Mouse (Mus musculus) cerebellum, postnatal 25 days (tissue): ENCODE results near the gene Flywch2.

Experiments
- DNase-seq, 2 experiments: peaks; one replicate each; pipeline ENCODE4 v3.0.0; 2021; ENCODE audit warnings: mixed read lengths in 2 of 2

Gene Flywch2

DNA sequence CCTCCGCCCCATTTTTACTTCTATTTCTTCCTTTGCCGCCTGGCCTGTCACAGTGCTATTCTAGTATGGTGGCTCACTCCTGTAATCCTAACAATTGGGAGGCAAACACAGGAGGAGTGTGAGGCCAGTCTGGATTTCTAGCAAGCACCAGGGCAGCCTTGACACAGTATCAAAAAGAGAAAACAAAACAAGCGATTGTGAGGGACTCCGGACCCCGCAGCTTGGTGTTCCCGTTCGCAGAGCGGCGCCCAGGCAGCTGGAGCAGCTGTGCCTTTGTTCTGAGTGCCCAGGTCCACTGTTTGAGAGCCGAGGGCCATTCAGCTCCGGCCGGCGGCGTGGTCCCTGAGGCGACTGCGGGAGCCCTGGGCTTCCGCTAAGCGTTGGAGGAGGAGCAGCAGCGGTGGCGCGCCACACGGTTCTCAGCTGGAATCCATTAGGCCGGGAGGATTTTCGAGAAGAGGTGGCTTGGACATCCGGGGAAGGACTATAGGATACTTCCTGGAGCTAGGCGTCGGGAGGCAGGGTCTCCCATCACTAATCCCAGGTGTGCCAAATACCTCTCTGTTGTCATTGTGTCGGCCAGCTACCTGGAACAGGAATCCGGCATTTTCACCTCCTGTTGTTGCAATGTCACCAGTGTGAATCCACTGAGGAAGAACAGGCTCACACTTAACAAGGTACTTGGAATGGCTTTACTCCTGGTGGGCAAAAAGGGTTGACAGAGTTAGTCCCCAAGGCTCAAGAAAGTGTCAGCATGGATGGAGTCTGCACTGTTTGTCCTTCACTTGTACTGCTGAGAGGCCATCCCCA is 4.6 kb upstream of the Flywch2 start, which contains the start of gene Srrm2:
Gene Srrm2, plus strand, starts transcription at position 264 of the 810 bp plus-strand sequence.
- peak; percentile 74 to 80 for DNase-seq

DNA sequence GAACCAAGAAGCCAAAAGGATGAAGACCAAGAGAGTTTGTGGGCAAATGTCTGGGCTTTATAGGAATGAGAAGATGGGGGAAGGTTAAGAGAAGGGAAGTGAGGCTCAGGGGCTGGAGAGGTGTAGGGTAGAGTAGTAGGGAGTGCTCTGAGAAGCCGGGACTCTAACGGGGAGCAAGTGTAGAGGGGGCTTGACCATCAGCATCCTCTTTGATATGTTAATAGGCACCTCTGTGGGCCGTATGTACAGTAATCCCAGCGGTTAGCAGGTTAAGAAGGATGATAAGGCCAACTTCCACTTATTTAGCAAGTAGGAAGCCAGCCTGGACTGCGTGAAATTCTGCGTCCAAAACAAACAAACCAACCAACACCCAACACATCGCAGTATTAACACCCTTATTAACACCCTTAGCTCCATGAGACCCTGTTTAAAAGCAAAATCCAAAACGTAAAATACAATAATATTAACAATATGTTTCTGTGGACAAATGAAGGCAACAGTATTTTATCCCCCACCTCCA is 3.9 kb upstream of the Flywch2 start:
- DNase-seq: no peak

DNA sequence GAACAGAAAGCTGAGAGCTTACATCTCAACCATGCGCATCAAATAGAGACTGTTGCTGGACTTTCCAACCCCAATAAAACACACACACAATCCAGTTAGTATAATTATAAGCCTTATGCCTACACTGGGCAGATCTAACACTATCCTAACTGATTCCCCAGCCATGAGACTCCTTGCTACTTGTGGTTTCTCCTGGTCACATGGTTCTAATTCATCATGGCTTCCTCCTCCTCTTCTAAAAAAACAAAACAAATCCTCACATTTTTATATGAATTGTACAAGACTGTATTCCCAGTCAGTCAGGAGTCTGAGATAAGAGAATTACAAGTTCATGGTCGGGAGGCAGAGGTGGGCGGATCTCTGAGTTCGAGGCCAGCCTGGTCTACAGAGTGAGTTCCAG is 3.1 kb upstream of the Flywch2 start:
- DNase-seq: no peak

DNA sequence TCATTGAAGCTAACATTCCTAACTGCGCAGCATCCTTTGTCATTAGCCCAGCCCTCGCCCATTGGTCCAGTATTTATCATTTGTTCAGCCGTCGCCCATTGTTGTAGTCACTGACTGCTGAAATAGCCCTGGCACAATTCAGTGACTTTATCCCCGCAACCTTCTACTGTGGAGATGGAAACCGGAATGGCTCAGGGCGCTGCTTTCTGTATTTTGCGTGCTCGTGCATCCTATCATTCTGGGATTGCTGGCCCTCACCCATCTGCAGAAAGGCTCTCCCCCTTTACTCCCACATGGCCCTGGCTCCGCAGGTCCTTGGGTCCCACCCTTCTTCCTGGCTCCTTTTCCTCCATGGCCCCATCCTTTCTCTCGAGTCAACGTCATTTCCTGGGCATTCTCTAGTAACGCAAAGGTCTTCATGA is 640 bp upstream of the Flywch2 start:
- peak; percentile 66 to 70 for DNase-seq

DNA sequence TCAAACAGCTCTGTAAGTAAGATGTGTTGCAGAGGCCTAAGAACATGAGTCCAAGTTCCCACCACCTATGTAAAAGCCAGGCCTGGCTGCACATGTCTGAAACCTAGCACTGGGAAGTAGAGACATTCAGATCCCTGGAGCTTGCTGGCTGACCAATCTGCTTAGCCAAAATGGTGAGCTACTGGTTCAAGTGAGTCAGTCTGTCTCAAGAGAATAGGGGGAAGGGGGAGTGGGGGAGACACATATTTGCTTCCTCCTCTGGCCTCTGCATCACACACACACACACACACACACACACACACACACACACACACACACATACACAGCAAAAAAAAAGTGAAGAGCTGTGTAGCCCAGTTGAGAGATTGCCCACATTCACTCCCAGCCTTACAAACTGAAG is 2.5 kb downstream of the Flywch2 start:
- DNase-seq: no peak

DNA sequence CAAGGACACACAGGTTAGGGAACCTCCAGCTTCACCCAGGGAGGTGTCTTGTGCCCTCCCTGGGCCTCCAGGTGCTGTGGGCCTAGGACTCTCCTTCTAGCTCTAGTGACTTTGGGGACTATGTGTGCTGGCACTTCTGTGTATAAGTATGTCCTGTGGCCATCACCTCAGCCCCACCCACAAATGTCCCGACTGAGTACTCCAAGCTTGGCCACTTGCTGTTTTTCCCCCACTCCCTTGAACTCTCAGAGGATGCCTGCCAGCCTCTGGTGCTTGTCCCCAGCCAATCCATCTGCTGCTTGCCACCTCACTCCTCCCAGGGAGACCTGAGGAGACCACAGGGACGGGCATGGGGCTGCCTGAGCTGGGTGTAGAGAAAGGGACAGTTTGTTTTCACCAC is 7.4 kb downstream of the Flywch2 start:
- DNase-seq: no peak

DNA sequence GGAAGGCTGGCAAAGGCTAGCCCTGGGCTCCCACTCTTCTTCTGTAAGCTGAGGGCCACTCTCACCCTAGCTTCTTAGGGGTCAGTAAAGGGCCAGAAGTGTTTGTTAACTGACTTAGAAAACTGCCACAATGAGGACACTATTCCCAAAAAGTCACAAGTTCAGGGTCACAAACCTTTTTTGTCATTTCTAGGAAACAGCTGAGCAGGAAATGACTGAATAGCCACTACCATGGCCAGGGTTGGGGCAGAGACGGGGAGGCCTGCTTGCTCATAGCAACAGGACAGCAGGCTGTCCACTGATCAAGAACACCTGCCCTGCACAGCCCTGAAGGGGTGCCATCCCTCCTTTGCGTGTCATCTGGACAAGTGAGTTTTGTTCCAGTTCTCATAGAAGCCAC is 8.7 kb downstream of the Flywch2 start:
- DNase-seq: no peak

DNA sequence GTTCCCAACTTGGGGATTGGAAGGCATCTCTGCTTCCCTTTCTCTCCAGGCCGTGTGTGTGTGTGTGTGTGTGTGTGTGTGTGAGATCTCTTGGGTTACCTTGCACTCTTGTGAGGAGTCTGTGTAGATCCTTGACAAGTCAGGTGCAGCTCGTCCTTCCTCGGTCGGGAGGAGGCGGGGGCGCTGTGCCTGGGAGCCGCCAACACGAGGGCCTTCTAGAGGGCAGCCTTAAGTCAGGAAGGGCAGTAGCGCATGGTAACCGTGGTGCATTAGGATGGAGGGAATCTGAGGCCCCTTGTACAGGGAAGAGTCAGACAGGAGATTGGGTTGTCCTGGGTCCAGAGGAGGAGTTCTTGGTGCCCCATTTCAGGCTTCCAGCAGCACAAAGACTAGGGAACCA is 9.7 kb downstream of the Flywch2 start:
- no peak for DNase-seq

DNA sequence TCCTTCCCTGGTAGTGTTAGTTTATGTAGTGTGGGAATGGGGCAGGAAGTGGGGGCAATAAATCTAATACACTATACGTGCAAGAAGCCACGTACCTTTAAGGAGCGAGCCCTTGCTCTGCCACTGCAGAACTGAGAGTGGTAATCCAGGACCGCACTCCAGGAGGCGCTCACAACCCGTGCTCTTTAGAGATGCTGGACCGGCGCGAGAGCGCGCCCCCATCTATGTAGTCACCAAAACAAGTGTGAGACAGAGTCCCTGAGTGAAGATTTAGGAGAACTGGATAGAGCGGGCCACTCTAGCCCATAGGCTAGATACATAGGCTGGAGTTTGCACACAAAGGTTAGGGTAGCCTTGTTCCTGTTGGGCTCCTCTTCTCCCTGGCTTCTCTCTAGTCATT is 11.8 kb downstream of the Flywch2 start:
- DNase-seq: peak; percentile 84 to 91

DNA sequence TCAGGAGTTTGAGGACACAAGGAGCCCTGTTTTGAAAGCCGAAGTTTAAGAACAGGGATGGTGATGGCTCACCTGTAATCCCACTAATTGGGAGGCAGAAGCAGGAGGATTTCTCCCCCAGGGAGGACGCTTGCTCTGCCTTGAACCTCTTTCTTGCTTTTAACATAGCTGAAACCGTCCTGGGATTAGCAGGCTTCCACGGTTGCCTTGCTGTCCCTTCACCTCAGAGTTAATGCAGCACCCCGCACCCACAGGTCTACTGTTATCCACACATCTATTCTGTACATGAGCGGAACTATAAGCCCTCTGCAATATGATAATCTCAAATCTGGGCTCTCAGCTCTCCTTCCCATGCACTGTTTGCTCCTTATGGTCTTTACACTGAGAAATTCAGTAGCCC is 12.2 kb downstream of the Flywch2 start:
- no peak for DNase-seq

DNA sequence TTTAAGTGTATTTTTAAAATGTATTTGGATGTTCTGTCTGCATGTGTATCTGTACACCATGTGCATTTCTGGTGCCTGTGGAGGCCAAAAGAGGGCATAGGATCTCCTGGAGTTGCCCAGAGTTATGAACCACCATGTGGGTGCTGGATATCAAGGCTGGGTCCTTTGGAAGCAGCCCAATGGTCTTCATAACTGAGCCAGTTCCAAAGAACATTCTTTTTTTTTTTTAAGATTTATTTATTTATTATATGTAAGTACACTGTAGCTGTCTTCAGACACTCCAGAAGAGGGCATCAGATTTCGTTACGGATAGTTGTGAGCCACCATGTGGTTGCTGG is 13.7 kb downstream of the Flywch2 start:
- DNase-seq: peak; percentile 10 to 25

DNA sequence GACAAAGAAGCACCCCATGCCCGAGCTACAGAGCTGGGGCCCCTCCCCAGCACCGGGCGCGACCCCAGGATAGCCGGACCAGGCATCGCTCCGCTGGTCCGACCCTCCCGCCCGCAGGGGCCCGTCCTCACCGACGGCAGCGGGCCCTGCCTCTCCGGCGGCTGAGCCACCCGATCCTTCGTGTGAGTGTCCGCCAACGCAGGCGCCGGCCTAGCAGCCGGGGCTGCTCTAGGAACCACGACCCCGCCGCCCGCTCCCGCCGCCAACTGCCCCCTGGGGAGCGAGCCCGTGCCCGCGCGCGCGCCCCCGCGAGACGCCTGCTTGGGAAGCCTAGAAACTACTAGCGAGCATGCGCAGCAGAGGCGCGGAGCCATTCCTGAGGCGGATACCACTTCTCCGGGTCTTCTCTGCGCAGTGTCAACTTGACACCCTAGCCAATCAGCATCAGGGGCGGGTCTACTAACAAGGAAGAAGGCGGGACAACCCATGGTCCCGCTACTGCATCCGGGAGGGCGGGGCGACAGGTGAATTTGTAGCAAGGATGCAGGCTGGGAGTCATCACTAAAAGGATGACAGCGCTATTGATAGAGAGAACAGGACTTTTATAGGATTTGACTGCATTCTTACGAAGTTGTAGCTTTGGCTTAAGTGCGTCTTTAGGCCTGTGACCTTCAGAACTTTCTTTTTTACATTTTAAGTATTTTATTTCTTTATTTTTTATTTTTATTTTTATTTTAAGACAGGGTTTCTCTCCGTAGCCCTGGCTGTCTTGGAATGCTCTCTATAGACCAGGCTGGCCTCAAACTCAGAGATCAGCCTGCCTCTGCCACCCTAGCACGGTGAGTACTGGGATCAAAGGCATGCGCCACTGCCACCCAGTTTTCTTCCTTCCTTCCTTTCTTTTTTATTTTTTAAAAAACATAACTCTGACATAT is 14.3 kb downstream of the Flywch2 start, which contains the start of gene Flywch1:
Gene Flywch1, minus strand, starts transcription at position 319 of the 935 bp plus-strand sequence.
- peak; percentile 99 for DNase-seq

DNA sequence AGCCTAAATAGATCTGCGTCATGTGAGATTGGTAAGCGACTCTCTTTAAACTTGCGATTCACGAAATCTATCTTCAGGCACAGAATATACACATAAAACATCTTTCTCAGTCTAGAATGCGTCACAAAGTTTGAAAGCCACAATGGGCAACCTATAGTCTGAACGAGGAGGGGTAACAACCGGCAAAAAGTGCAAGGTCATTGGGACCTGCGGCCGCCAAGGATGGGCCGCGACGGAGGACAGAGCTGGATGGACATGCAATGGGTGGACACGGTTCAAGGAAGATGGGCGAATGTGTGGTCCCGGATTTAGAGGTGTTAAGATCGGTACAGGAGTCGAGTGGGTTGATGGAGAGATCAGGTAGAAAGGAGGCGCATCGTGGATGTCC is 15.0 kb downstream of the Flywch2 start:
- DNase-seq: no peak

DNA sequence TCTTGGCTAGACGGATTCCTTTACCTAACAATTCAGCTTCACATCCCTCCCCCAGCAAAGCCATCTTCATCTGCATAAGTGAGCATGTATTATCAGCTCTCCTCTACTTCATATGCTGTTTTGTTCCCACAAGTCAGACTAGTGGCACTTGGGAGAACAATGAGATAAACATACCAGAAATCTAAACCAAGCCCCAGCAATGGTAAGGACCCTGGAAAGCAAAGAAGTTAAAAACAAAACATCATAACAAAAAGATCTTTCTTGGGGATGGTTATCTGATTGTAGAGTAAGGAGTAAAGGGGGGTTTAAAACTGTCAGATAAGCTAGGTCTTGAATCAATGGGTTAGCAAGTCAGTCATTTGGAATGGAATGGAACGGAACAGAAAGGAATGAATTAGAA is 15.4 kb downstream of the Flywch2 start:
- no peak for DNase-seq

DNA sequence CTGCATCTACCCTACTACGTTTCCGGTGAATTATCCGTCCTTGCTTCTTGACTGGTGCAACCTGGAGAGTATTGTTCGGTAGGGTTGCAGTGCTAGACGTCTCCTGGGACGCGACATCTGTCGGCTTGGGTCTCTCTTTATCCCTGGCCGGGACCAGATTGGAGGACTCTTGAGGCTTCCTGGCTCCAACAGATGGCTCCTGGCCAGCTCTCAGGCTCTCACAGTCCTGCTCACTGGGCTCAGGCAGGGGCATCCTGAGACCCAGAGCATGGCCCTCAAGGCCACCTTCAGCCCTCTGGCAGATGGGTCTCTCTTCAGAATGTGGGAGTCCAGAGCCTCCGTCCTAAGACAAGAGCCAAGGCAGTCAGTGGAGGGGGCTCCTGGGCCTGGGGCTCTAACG is 22.9 kb downstream of the Flywch2 start:
- DNase-seq: peak; percentile 71 to 83

DNA sequence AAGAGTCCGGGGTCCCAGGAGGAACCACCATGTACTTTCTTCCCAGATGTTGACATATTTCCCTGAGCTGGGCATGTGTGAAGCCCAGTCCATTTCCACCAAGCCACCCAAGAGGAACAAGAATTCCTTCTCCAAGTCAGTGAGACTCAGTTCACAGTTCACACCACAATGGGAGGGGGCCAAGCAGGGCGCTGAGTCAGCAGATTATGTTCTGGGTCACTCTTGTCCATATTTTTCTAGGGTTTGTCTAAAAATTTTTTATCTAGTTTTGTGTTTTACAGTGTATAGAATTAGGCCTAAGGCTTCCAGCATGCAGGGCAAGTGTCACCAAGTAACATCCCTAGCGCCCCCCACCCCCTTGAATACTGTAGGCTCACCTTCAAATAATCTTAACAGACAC is 24.7 kb downstream of the Flywch2 start:
- no peak for DNase-seq

DNA sequence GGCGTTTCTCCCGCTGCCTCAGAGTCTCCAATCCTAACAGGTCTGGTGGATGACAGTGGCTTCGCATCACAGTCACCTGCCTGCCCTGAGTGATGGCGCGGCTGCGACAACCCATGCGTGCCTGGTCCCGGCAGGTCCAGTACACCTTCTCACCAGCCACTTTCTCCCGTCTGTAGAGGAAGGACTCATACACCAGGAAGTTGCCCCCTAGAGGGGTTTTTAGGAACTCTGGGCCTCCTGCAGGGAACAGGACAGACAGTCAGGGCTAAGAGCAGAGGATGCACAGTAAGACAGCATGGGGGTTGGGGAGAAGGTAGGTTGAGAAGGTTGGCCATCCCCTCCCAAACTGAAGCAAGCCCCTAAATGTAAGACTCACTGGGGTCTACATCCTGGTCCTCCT is 25.6 kb downstream of the Flywch2 start:
- no peak for DNase-seq

DNA sequence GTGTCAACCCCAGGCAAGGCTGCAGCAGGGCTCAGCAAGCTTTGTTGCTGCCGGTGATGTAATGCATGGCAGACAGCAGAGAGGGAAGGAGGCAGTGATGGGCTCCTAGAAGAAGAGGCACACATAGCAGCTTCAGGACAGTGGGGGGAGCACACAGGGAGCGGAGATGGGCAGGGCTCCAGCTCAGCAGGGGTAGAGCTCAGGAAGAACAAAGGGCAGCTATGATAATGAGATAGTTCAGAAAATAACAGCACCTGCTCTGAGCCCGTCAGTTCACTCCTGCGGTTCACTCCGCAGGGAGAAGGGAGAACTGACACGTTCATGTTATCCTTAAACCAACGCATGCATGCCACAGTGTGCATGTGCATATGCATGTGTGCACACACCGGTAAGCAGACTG is 27.1 kb downstream of the Flywch2 start:
- peak; percentile 56 to 71 for DNase-seq

DNA sequence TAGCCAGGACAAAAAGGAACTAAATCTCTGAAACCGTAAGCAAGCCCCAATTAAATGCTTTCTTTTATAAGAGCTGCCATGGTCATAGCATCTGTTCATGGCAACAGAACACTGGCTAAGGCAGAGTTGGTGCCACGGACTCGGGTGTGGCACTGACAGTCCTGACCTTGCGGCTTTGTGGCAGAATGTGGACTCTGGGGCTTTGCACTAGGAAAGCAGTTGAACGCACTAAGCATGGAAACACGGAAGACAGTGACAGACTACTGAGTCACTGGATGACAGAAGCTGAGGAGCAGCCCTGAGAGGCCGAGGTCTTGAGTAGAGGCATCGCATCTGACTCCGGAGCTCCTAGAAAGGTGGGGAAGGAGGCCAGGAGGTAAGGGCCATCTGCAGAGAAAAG is 28.3 kb downstream of the Flywch2 start:
- no peak for DNase-seq

DNA sequence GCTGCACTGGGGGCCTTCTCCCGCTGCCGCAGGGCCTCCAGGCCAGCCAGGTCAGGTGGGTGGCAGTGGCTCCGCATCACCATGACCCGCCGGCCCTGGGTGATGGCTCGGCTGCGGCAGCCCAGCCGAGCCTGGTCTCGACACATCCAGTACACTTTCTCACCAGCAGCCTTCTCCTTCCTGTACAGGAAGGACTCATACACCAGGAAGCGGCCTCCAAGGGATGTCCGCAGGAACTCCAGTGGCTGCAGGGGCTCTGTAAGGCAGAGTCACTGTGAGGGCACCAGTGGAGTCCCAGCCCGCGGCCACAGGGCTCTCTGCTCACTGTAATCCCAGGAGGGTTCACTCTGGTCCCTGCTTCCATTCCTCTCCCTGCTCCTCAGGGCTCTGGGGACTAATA is 30.2 kb downstream of the Flywch2 start:
- DNase-seq: no peak

DNA sequence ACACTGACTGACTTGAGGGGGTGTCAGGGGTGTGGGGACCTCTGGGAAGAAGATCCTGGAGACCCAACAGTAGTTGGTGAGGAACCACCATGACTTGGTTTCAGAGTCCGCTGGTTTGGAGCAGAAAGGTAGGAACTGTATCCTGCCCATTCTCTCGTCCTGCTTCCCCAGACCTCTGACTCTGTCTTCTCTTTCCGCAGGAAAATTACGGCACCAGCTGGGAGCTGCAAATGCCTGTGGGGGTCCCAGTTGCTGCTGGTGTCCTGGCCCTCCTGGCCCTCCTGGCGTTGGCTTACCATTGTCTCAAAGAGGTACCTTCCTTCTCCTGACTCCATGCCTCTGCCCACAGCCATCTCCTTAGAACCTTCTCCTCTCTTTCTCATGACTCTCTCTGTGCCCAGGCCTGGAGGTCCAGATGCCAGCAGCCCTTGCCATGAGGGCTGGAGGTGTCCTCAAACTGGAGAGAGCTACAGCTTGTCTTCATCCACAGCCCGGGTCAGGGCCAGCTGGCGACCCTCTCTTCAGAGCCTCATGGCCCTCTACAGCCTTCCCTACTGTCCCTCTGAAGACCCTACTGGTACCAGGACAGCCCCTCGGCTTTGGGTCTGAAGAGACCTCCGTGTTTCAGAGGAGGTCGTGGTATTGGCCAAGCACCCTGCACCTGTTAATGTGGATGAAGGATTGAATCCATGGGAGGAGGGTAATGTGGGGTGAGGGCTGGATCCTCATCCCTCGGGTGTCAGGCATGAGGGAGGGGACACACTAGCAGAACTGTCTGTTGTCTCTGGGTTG is 36.3 kb downstream of the Flywch2 start:
- DNase-seq: no peak

DNA sequence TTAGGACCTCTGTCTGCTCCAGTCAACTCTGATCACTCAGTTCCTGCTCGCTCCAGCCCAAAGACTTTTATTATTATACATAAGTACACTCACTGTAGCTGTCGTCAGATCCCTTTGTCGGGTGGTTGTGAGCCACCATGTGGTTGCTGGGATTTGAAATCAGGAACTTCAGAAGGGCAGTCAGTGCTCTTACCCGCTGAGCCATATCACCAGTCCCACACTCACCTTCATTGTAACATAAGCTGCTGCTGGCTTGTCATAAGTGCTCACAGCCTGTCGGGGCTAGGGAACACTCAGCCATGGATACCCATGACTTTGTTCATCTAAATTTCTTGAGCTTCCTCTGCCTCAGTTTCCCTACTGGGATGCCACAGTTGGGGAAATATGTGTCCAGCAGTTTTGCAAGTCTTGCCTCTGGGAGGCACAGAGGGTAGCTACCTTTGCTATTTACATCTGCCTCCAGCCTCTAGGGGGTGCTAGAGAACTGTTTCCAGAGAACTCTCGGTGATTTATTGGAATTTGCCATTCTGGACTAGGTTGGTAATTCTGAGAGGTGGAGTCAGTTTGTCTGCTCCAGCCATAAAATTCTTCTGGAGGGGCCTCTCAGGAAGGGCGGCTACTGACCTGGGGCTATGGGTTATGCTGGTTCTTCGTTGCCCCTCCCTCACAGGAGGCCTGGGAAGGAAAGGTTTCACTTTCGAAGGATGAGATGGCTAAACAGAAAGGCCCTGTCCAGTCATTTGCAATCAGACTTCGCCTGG is 37.1 kb downstream of the Flywch2 start:
- DNase-seq: peak; percentile 66 to 84
